Mouse (Mus musculus): ENCODE measurements around the gene Ccnyl1. TPM values are rescaled to one million over a fixed set of nuclear protein-coding genes. Genes with fewer than 3 reads are reported as not detected.
A peak's percentile ranks its signal among the peaks of the same experiment; 100 is the strongest.

Gene Ccnyl1
- total RNA-seq, 1 experiment from 2014 or later: 17.9 TPM

GRCm38 (mm10) chr1:64738180-64738555 is 47.9 kb downstream of the Ccnyl1 start:
- no peak for DNase-seq

GRCm38 (mm10) chr1:64738661-64739082 is 48.4 kb downstream of the Ccnyl1 start:
- DNase-seq: peak; percentile 56

- no peak for DNase-seq
These were observed 52.6 kb downstream of the Ccnyl1 start for GRCm38 (mm10) chr1:64742741-64743408.

- no peak for DNase-seq
These were observed 54.4 kb downstream of the Ccnyl1 start for GRCm38 (mm10) chr1:64744616-64745015.

- no peak for DNase-seq
These were observed 62.9 kb downstream of the Ccnyl1 start for GRCm38 (mm10) chr1:64753109-64753508.

GRCm38 (mm10) chr1:64753668-64754067 is 63.4 kb downstream of the Ccnyl1 start:
- DNase-seq: no peak

- no peak for DNase-seq
These were observed 64.4 kb downstream of the Ccnyl1 start for GRCm38 (mm10) chr1:64754658-64755057.

- no peak for DNase-seq
These were observed 65.8 kb downstream of the Ccnyl1 start for GRCm38 (mm10) chr1:64755971-64756639.

GRCm38 (mm10) chr1:64756640-64757030 is 66.4 kb downstream of the Ccnyl1 start:
- DNase-seq: no peak

GRCm38 (mm10) chr1:64757254-64757653 is 67.0 kb downstream of the Ccnyl1 start:
- DNase-seq: no peak

GRCm38 (mm10) chr1:64757766-64758165 is 67.5 kb downstream of the Ccnyl1 start:
- DNase-seq: no peak

- no peak for DNase-seq
These were observed 71.4 kb downstream of the Ccnyl1 start for GRCm38 (mm10) chr1:64761646-64762045.

GRCm38 (mm10) chr1:64770169-64770568 is 79.9 kb downstream of the Ccnyl1 start:
- no peak for DNase-seq

GRCm38 (mm10) chr1:64773305-64773704 is 83.0 kb downstream of the Ccnyl1 start:
- DNase-seq: no peak

Other genes starting within 250 kb of the Ccnyl1 start
- gene Creb1, start 157.8 kb upstream of the Ccnyl1 start, total RNA-seq (2021): 42.5 and 54.2 TPM in 2 replicates
- gene Mettl21a, start 73.2 kb upstream of the Ccnyl1 start, total RNA-seq (2021): 16.1 and 27.7 TPM in 2 replicates
- gene Fzd5, start 47.3 kb downstream of the Ccnyl1 start, total RNA-seq (2021): 11.8 and 15.4 TPM in 2 replicates